Mouse (Mus musculus): ENCODE measurements around the gene Stard10. TPM values are rescaled to one million over a fixed set of nuclear protein-coding genes. Genes with fewer than 3 reads are reported as not detected.
A peak's percentile ranks its signal among the peaks of the same experiment; 100 is the strongest.

The Stard10 gene
- polyA plus RNA-seq, 1 experiment from 2014 or later = 7.3 TPM

- Histone ChIP-seq H3K4me3 (peak overlapping the region; percentile 71), H3K27ac (replicated peaks) (peak overlapping the region; percentile 90), H3K27me3 (ENCODE audit: low read depth, poor library complexity, severe bottlenecking) (no peaks in the 10 kb centered on the region), H3K36me3 (no peaks in the 10 kb centered on the region), H3K9me3 (replicated peaks) (no peaks in the 10 kb centered on the region), H3K4me1 (peaks cover 11% of the 10 kb centered on the region)
- WGBS = under 1% methylated on average over 43 of the region's 43 CpGs
- peak; percentile 97 for DNase-seq (ENCODE audit: low spot score)
Measured at GRCm38 (mm10) chr7:101310327-101311028, 6.4 kb upstream of the Stard10 start.

- H3K4me1 ChIP-seq = peaks cover 11% of the 10 kb centered on the region
- H3K27ac ChIP-seq (replicated peaks) = peak overlapping the region; percentile 90
- H3K27me3 ChIP-seq (ENCODE audit: low read depth, poor library complexity, severe bottlenecking) = no peaks in the 10 kb centered on the region
- WGBS = 37% methylated on average over 2 of the region's 2 CpGs
- DNase-seq (ENCODE audit: low spot score) = no peak
- H3K9me3 ChIP-seq (replicated peaks) = no peaks in the 10 kb centered on the region
- H3K36me3 ChIP-seq = no peaks in the 10 kb centered on the region
- peak overlapping the region; percentile 71 for H3K4me3 ChIP-seq
Measured at GRCm38 (mm10) chr7:101311061-101311460, 5.8 kb upstream of the Stard10 start.

DNA sequence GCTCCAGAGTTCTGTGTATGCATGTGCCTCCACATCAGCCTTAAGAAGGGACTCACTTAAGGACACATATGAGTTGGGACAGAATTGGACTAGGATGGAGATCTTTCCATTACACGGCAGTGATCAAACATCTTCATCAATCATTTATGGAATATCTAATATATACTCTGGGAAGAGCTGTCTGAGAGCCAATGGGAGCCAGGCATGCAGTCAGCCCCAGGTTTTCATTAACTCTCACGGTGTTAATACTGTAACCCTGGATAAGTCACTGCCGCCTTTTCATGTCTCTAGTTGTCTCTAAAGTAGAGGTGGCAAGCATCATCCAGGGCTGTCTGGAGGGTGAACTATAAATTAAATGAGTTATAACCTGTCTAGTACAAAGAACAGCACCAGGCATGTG lies 3.9 kb upstream of the Stard10 start:
- Histone ChIP-seq H3K4me1 (peaks cover 11% of the 10 kb centered on the region), H3K27ac (replicated peaks) (no peak overlapping the region), H3K9me3 (replicated peaks) (no peaks in the 10 kb centered on the region), H3K36me3 (no peaks in the 10 kb centered on the region), H3K4me3 (no peak overlapping the region), H3K27me3 (ENCODE audit: low read depth, poor library complexity, severe bottlenecking) (no peaks in the 10 kb centered on the region)
- WGBS = 83% methylated on average over 3 of the region's 3 CpGs
- no peak for DNase-seq (ENCODE audit: low spot score)

GRCm38 (mm10) chr7:101314396-101314795 lies 2.5 kb upstream of the Stard10 start:
- Histone ChIP-seq H3K27ac (replicated peaks) (no peak overlapping the region), H3K27me3 (ENCODE audit: low read depth, poor library complexity, severe bottlenecking) (peaks cover 11% of the 10 kb centered on the region), H3K4me3 (no peak overlapping the region), H3K4me1 (peaks cover 11% of the 10 kb centered on the region), H3K9me3 (replicated peaks) (no peaks in the 10 kb centered on the region), H3K36me3 (no peaks in the 10 kb centered on the region)
- no peak for DNase-seq (ENCODE audit: low spot score)
- WGBS = 76% methylated on average over 5 of the region's 5 CpGs

DNA sequence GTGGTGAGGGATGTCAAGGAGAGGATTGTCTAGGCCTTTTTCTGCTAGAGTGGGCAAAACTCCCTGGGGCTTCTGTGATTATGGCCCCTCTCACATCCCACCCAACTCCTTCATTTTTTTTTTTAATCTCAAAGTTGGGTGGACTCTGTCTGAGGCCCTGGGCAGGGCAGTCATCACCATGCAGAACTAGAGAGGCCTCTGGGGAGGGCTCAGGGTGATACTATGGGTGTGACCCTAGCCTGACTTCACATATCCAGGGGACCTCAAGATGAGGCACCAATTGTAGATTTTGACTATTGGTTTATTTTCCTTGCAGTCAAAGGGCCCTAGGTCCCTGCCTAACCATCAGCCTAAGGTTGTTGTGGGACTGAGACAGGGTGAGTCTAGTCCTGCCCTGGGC lies 1.2 kb upstream of the Stard10 start:
- no peak overlapping the region for H3K4me3 ChIP-seq
- no peaks in the 10 kb centered on the region for H3K36me3 ChIP-seq
- peaks cover 12% of the 10 kb centered on the region for H3K4me1 ChIP-seq
- H3K27me3 ChIP-seq (ENCODE audit: low read depth, poor library complexity, severe bottlenecking) = peaks cover 24% of the 10 kb centered on the region
- no peaks in the 10 kb centered on the region for H3K9me3 ChIP-seq (replicated peaks)
- no peak overlapping the region for H3K27ac ChIP-seq (replicated peaks)
- no peak for DNase-seq (ENCODE audit: low spot score)

DNA sequence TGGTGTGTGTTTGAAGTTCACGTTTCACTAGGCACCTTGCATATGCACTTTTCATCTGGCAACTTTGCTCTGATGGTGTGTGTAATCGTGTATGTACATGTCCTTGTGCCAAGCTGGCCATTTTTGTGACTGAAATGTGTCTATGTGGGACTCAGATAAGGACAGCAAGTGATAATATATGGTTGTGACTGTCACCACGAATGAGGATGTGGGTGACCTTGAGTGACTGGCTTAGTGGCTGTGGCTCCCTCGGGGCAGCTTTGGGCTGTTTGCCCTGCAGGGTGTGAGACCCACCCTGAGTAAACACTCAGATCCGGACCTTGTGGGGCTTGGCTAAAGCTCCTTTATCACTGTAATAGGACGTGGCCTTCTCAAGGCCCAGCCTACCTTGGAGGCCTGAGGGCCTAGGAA lies 290 bp upstream of the Stard10 start:
- no peak for DNase-seq (ENCODE audit: low spot score)
- Histone ChIP-seq H3K4me1 (peaks cover 12% of the 10 kb centered on the region), H3K4me3 (no peak overlapping the region), H3K27ac (replicated peaks) (no peak overlapping the region), H3K36me3 (no peaks in the 10 kb centered on the region), H3K9me3 (replicated peaks) (no peaks in the 10 kb centered on the region), H3K27me3 (ENCODE audit: low read depth, poor library complexity, severe bottlenecking) (peaks cover 31% of the 10 kb centered on the region)
- WGBS = 72% methylated on average over 6 of the region's 6 CpGs

GRCm38 (mm10) chr7:101318848-101319247 lies 2.0 kb downstream of the Stard10 start:
- H3K9me3 ChIP-seq (replicated peaks) = no peaks in the 10 kb centered on the region
- DNase-seq (ENCODE audit: low spot score) = no peak
- H3K4me3 ChIP-seq = no peak overlapping the region
- H3K27me3 ChIP-seq (ENCODE audit: low read depth, poor library complexity, severe bottlenecking) = peaks cover 49% of the 10 kb centered on the region
- peaks cover 33% of the 10 kb centered on the region for H3K4me1 ChIP-seq
- H3K36me3 ChIP-seq = no peaks in the 10 kb centered on the region
- H3K27ac ChIP-seq (replicated peaks) = no peak overlapping the region
- 78% methylated on average over 4 of the region's 4 CpGs for whole genome bisulfite sequencing

DNA sequence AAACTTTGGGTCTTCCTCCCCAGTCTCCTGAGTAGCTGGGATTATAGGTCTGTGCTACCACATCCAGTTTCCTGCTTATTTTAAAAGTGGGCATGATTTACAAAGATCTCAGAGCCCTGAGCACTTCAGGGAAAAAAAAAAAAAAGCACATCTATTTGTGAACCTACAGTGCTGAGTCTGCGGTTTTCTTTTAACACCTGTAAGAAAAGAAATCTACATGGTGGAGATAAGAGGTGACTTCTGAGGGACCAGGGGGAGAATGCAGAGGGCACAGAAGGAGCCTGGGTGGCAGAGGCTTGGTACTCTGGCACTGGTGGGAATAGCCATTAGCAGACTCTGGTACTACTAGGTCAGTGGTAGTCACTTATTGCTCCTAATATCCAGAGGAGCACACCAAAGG lies 2.9 kb downstream of the Stard10 start:
- Histone ChIP-seq H3K9me3 (replicated peaks) (no peaks in the 10 kb centered on the region), H3K4me1 (peaks cover 33% of the 10 kb centered on the region), H3K36me3 (no peaks in the 10 kb centered on the region), H3K27me3 (ENCODE audit: low read depth, poor library complexity, severe bottlenecking) (peaks cover 49% of the 10 kb centered on the region), H3K27ac (replicated peaks) (no peak overlapping the region), H3K4me3 (no peak overlapping the region)
- 86% methylated on average over 1 of the region's 1 CpGs for WGBS
- no peak for DNase-seq (ENCODE audit: low spot score)

- DNase-seq (ENCODE audit: low spot score) = peak; percentile 67
- WGBS = 7% methylated on average over 28 of the region's 37 CpGs
- H3K27me3 ChIP-seq (ENCODE audit: low read depth, poor library complexity, severe bottlenecking) = peaks cover 49% of the 10 kb centered on the region
Measured at GRCm38 (mm10) chr7:101320399-101321217, 3.7 kb downstream of the Stard10 start.

GRCm38 (mm10) chr7:101321218-101321827 lies 4.4 kb downstream of the Stard10 start:
- DNase-seq (ENCODE audit: low spot score) = peak; percentile 55
- under 1% methylated on average over 55 of the region's 61 CpGs for WGBS
- peaks cover 33% of the 10 kb centered on the region for H3K4me1 ChIP-seq
- peaks cover 49% of the 10 kb centered on the region for H3K27me3 ChIP-seq (ENCODE audit: low read depth, poor library complexity, severe bottlenecking)
- peak overlapping the region; percentile 83 for H3K27ac ChIP-seq (replicated peaks)
- no peaks in the 10 kb centered on the region for H3K9me3 ChIP-seq (replicated peaks)
- peak overlapping the region; percentile 84 for H3K4me3 ChIP-seq
- no peaks in the 10 kb centered on the region for H3K36me3 ChIP-seq

More at GRCm38 (mm10) chr7:101320399-101321217, 3.7 kb downstream of the Stard10 start:
- no peaks in the 10 kb centered on the region for H3K9me3 ChIP-seq (replicated peaks)
- peaks cover 33% of the 10 kb centered on the region for H3K4me1 ChIP-seq
- H3K27ac ChIP-seq (replicated peaks) = peak overlapping the region; percentile 83
- H3K36me3 ChIP-seq = no peaks in the 10 kb centered on the region
- peak overlapping the region; percentile 84 for H3K4me3 ChIP-seq

GRCm38 (mm10) chr7:101323141-101323594 lies 6.3 kb downstream of the Stard10 start:
- Histone ChIP-seq H3K27me3 (ENCODE audit: low read depth, poor library complexity, severe bottlenecking) (peaks cover 49% of the 10 kb centered on the region), H3K4me1 (peaks cover 33% of the 10 kb centered on the region), H3K4me3 (no peak overlapping the region), H3K27ac (replicated peaks) (no peak overlapping the region), H3K36me3 (no peaks in the 10 kb centered on the region), H3K9me3 (replicated peaks) (no peaks in the 10 kb centered on the region)
- no peak for DNase-seq (ENCODE audit: low spot score)
- WGBS = 73% methylated on average over 4 of the region's 4 CpGs

GRCm38 (mm10) chr7:101324142-101324962 lies 7.5 kb downstream of the Stard10 start:
- Histone ChIP-seq H3K4me1 (peaks cover 40% of the 10 kb centered on the region), H3K9me3 (replicated peaks) (no peaks in the 10 kb centered on the region), H3K27ac (replicated peaks) (no peak overlapping the region; the same call in 1 of the 2 replicates), H3K4me3 (no peak overlapping the region), H3K36me3 (no peaks in the 10 kb centered on the region), H3K27me3 (ENCODE audit: low read depth, poor library complexity, severe bottlenecking) (peaks cover 39% of the 10 kb centered on the region)
- no peak for DNase-seq (ENCODE audit: low spot score)
- 76% methylated on average over 6 of the region's 6 CpGs for WGBS
